Mouse (Mus musculus) intestine, postnatal 0 days (tissue): ENCODE data around the gene Cd274. TPM values are rescaled to one million over a fixed set of nuclear protein-coding genes. Genes with fewer than 3 reads are reported as not detected.

Experiments
- ATAC-seq: fragments of 200-750 bp; cut with Nextera tagmentation; 2 replicates; pipeline ENCODE4 v1.8.0; 2017; ENCODE audit warnings: mild to moderate bottlenecking, moderate TSS enrichment, moderate library complexity
- H3K27ac ChIP-seq: fragments of 300-500 bp; sonication (generic); 2 replicates; pipeline ENCODE4 v1.5.1; 2014; ENCODE audit warnings: mild to moderate bottlenecking, low read depth, low read length, moderate library complexity
- H3K27me3 ChIP-seq: fragments of 300-500 bp; sonication (generic); replicated peaks from 2 replicates; pipeline ENCODE4 v1.6.1; 2014; ENCODE audit warnings: low read length, mixed read lengths; ENCODE audit not compliant: control insufficient read depth, insufficient read depth
- H3K36me3 ChIP-seq: fragments of 300-500 bp; sonication (generic); 2 replicates; pipeline ENCODE4 v1.6.1; 2014; ENCODE audit warnings: mild to moderate bottlenecking, moderate library complexity; ENCODE audit not compliant: control insufficient read depth, insufficient read depth
- H3K4me1 ChIP-seq: fragments of 300-500 bp; sonication (generic); replicated peaks from 2 replicates; pipeline ENCODE4 v1.6.1; 2014; ENCODE audit warnings: antibody characterized with exemption, low read length, mixed read lengths; ENCODE audit not compliant: control insufficient read depth, insufficient read depth
- H3K4me2 ChIP-seq: fragments of 300-500 bp; sonication (generic); replicated peaks from 2 replicates; pipeline ENCODE4 v1.6.1; 2014; ENCODE audit warnings: low read depth, mild to moderate bottlenecking, moderate library complexity
- H3K4me3 ChIP-seq: fragments of 300-500 bp; sonication (generic); 2 replicates; pipeline ENCODE4 v1.5.1; 2014; ENCODE audit warnings: low read depth, low read length
- H3K9ac ChIP-seq: fragments of 300-500 bp; sonication (generic); 2 replicates; pipeline ENCODE4 v1.6.1; 2014; ENCODE audit warnings: mild to moderate bottlenecking, low read depth, low read length
- H3K9me3 ChIP-seq: fragments of 300-500 bp; sonication (generic); 2 replicates; pipeline ENCODE4 v1.6.1; 2016; ENCODE audit warnings: mixed run types; ENCODE audit not compliant: control insufficient read depth
- CTCF ChIP-seq: sonication (generic); IDR thresholded peaks from 2 replicates; pipeline ENCODE4 v1.5.1; 2016; ENCODE audit warnings: low read depth, mild to moderate bottlenecking, control low read depth, antibody characterized with exemption, moderate library complexity
- WGBS: fragments of 180-500 bp; shearing (Covaris S2); extraction: QIAGEN DNeasy Blood & Tissue Kit; methylation state at CpG from one replicate; pipeline ENCODE4 v1.1.7; 2014; 5-methylcytosine and 5-hydroxymethylcytosine counted together
- polyA plus RNA-seq: library from polyadenylated mRNA; unstranded; fragments of >200 nt; fragmentation: Nextera tagmentation; extraction: Ambion mirVana; gene quantifications from 2 replicates; pipeline ENCODE4 v1.2.1, GENCODE M21; 2015

The Cd274 gene
- 0.30 TPM in 2 replicates for polyA plus RNA-seq

- Histone ChIP-seq H3K4me3 (peak within 1 kb of the TSS; percentile 63), H3K9me3 (no peaks in the 10 kb centered on the region), H3K27me3 (no peaks in the 10 kb centered on the region), H3K4me2 (peak within 1 kb of the TSS; percentile 75), H3K9ac (peak within 1 kb of the TSS; percentile 43), H3K36me3 (no peaks in the 10 kb centered on the region), H3K27ac (peak within 1 kb of the TSS; percentile 61), H3K4me1 (0 out of 2 replicates have a peak, but pooled peaks cover 2% of the 10 kb centered on the region)
- no peak for TF ChIP-seq CTCF
- 3% methylated on average over 26 of the region's 26 CpGs for WGBS
- peak; percentile 90 for ATAC-seq
These were observed at the start of gene Cd274, which contains the start of gene Plgrkt for GRCm38 (mm10) chr19:29366969-29367622. Cd274 (plus strand) TSS chr19:29367455. Plgrkt (minus strand) TSS chr19:29367390.

GRCm38 (mm10) chr19:29323416-29324049, 43.7 kb upstream of the Cd274 start:
- 0 out of 2 replicates have a peak, but pooled peaks cover 5% of the 10 kb centered on the region for H3K4me1 ChIP-seq
- no peak overlapping the region for H3K4me3 ChIP-seq
- no peak for ATAC-seq
- peak overlapping the region; percentile 69 for H3K4me2 ChIP-seq
- 56% methylated on average over 8 of the region's 8 CpGs for WGBS
- H3K36me3 ChIP-seq, result no peaks in the 10 kb centered on the region
- H3K27me3 ChIP-seq, result no peaks in the 10 kb centered on the region
- H3K9ac ChIP-seq, result no peak overlapping the region
- H3K9me3 ChIP-seq, result no peaks in the 10 kb centered on the region
- TF ChIP-seq CTCF, result no peak
- no peak overlapping the region for H3K27ac ChIP-seq

- H3K4me1 ChIP-seq, result 0 out of 2 replicates have a peak, but pooled peaks cover 5% of the 10 kb centered on the region
- H3K4me3 ChIP-seq, result peak within 1 kb of the TSS; percentile 38
- no peak for TF ChIP-seq CTCF
- H3K36me3 ChIP-seq, result no peaks in the 10 kb centered on the region
- H3K9me3 ChIP-seq, result no peaks in the 10 kb centered on the region
- peak; percentile 97 for ATAC-seq
- H3K4me2 ChIP-seq, result peak within 1 kb of the TSS; percentile 69
- WGBS, result 2% methylated on average over 31 of the region's 31 CpGs
- H3K9ac ChIP-seq, result peak within 1 kb of the TSS; percentile 42
- peak within 1 kb of the TSS; percentile 64 for H3K27ac ChIP-seq
- no peaks in the 10 kb centered on the region for H3K27me3 ChIP-seq
These were observed 42.0 kb upstream of the Cd274 start, which contains the start of gene Insl6 for GRCm38 (mm10) chr19:29325053-29325851. Insl6 (minus strand) TSS chr19:29325356.

GRCm38 (mm10) chr19:29325852-29326180, 41.4 kb upstream of the Cd274 start:
- H3K27me3 ChIP-seq, result no peaks in the 10 kb centered on the region
- ATAC-seq, result no peak
- H3K4me1 ChIP-seq, result 0 out of 2 replicates have a peak, but pooled peaks cover 5% of the 10 kb centered on the region
- H3K9me3 ChIP-seq, result no peaks in the 10 kb centered on the region
- no peak overlapping the region for H3K9ac ChIP-seq
- H3K27ac ChIP-seq, result no peak overlapping the region
- TF ChIP-seq CTCF, result no peak
- peak overlapping the region; percentile 38; the same call in 1 of the 2 replicates for H3K4me3 ChIP-seq
- WGBS, result 41% methylated on average over 9 of the region's 9 CpGs
- no peaks in the 10 kb centered on the region for H3K36me3 ChIP-seq
- H3K4me2 ChIP-seq, result peak overlapping the region; percentile 69

GRCm38 (mm10) chr19:29326396-29326795, 40.9 kb upstream of the Cd274 start:
- no peak overlapping the region for H3K4me2 ChIP-seq
- no peak overlapping the region for H3K4me3 ChIP-seq
- no peaks in the 10 kb centered on the region for H3K27me3 ChIP-seq
- no peak for ATAC-seq
- H3K9ac ChIP-seq, result no peak overlapping the region
- H3K4me1 ChIP-seq, result 0 out of 2 replicates have a peak, but pooled peaks cover 5% of the 10 kb centered on the region
- no peaks in the 10 kb centered on the region for H3K9me3 ChIP-seq
- WGBS, result 89% methylated on average over 4 of the region's 4 CpGs
- TF ChIP-seq CTCF, result no peak
- H3K36me3 ChIP-seq, result no peaks in the 10 kb centered on the region
- no peak overlapping the region for H3K27ac ChIP-seq
